Mouse (Mus musculus): Measurements from ENCODE around the gene Gzmg. TPM values are rescaled to one million over a fixed set of nuclear protein-coding genes. Genes with fewer than 3 reads are reported as not detected.
"Not testable (repeated sequence)": the region's sequence is repeated elsewhere in the genome, so short reads cannot be mapped to it uniquely, and the experiment has no call there.

Gzmg gene
- polyA plus RNA-seq, 1 experiment from 2014 or later, result not detected

DNA sequence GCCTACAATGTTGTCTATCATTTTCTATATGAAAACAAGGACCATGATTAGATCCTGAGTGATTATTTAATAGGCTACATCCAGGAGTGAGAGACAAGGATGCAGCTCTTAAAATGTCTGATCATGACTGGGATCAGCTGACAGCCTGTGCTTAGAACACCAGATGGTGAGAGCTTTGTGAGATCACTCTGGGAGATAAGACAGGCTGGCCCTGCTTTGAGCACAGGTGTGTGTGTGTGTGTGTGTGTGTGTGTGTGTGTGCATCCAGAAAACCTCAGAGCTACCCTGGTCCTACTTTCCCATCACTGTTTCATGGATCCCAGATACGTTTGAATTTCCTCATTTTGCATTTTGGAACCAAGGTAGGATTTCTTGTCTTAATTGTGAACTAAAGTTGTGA, 25.7 kb downstream of the Gzmg start:
- ATAC-seq, H3K27ac ChIP-seq: not testable (repeated sequence)
- WGBS, result 86% methylated on average over 1 of the region's 1 CpGs

DNA sequence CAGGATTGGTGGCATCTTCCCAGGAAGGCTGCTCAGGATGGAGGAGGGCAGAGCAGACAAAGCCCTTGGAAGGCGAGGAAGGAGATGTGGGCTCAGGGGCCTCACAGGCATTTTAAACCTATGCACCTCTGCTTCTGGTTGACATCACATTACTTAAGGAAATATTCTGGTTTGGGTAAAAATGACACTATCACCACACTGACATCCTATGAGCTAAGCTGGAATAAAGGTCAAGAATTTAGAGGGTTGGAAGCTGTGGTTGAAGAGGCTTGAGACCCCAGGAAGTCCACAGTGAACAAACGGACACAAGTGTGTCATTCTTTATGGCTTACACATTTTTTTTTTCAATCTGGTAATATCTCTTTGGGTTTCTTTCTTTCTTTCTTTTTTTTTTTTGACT, 26.9 kb downstream of the Gzmg start, which contains the start of gene Gzmd:
TSS of gene Gzmd (minus strand) at position 101 of the 400 bp plus-strand sequence.
- H3K4me1 ChIP-seq (replicated peaks); ATAC-seq; H3K27me3 ChIP-seq (replicated peaks); H3K9ac ChIP-seq; H3K4me3 ChIP-seq (replicated peaks); H3K4me2 ChIP-seq (replicated peaks); H3K9me3 ChIP-seq; H3K36me3 ChIP-seq; H3K27ac ChIP-seq: not testable (repeated sequence)
- WGBS, result 73% methylated on average over 2 of the region's 2 CpGs

More for the DNA sequence above, 25.7 kb downstream of the Gzmg start:
- H3K27me3 ChIP-seq (replicated peaks); H3K36me3 ChIP-seq; H3K9me3 ChIP-seq; H3K4me1 ChIP-seq (replicated peaks); H3K9ac ChIP-seq; H3K4me3 ChIP-seq (replicated peaks); H3K4me2 ChIP-seq (replicated peaks): not testable (repeated sequence)

DNA sequence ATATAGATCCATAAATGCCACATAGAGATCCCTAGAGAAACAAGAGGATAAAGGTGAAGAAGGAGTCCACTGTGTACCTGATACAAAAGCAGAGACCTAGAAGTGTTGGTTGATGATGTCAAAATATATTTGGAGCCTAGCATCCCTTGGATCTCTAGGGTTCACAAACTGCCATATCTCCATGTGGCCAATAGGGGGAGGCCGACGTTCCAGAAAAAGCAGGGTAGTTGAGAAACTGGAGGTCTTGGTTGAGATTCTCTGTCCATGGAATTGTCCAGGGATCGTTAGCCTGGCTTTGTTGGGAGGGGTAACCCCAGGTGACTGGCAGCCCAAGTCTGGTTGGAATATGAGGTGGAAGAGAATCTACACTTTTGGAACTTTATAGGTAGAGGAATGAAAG, 31.0 kb downstream of the Gzmg start:
- Histone ChIP-seq H3K27ac (no peak overlapping the region), H3K4me2 (replicated peaks) (no peak overlapping the region), H3K4me3 (replicated peaks) (no peak overlapping the region), H3K27me3 (replicated peaks) (no peaks in the 10 kb centered on the region), H3K9ac (no peak overlapping the region), H3K9me3 (no peaks in the 10 kb centered on the region), H3K36me3 (no peaks in the 10 kb centered on the region), H3K4me1 (replicated peaks) (no peaks in the 10 kb centered on the region)
- 54% methylated on average over 3 of the region's 3 CpGs for whole genome bisulfite sequencing
- ATAC-seq, result no peak

DNA sequence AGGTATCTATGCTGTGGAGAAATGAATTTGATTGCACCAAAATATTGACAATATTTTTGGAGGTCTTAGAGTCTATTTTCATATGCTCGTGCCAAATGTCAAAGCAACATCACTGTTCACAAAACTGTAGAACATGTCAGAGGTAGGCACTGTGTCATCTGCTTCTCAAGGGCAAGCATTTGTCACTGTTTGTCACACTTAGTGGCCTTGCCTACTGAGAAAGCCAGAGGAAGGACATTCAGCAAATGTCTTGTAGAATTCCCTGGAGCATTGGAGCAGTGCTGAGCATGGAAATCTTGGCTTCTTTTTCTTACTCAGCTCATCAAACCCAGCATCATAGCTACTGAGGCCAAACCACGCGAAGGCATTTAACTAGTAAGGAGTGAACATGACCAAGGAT, 35.9 kb downstream of the Gzmg start:
- no peak overlapping the region for H3K27ac ChIP-seq
- H3K27me3 ChIP-seq (replicated peaks), result no peaks in the 10 kb centered on the region
- no peak overlapping the region for H3K4me3 ChIP-seq (replicated peaks)
- ATAC-seq, result no peak
- no peak overlapping the region for H3K4me2 ChIP-seq (replicated peaks)
- no peak overlapping the region for H3K9ac ChIP-seq
- no peaks in the 10 kb centered on the region for H3K4me1 ChIP-seq (replicated peaks)
- no peaks in the 10 kb centered on the region for H3K9me3 ChIP-seq
- H3K36me3 ChIP-seq, result no peaks in the 10 kb centered on the region
- 84% methylated on average over 3 of the region's 3 CpGs for WGBS

DNA sequence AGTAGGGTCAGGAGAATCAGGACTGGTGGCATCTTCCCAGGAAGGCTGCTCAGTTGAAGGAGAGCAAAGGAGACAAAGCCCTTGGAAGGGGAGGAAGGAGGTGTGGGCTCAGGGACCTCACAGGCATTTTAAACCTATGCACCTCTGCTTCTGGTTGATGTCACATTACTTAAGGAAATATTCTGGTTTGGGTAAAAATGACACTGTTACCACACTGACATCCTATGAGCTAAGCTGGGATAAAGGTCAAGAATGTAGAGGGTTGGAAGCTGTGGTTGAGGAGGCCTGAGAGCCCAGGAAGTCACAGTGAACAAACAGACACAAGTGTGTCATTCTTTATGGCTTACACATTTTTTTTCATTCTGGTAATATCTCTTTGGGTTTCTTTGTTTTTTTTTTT, 38.9 kb downstream of the Gzmg start, which contains the start of gene Gzme:
TSS of gene Gzme (minus strand) at position 101 of the 400 bp plus-strand sequence.
- Histone ChIP-seq H3K9me3 (no peaks in the 10 kb centered on the region), H3K4me3 (replicated peaks) (no peak within 1 kb of the TSS), H3K27ac (no peak within 1 kb of the TSS), H3K27me3 (replicated peaks) (no peaks in the 10 kb centered on the region), H3K36me3 (no peaks in the 10 kb centered on the region), H3K4me1 (replicated peaks) (no peaks in the 10 kb centered on the region), H3K4me2 (replicated peaks) (no peak within 1 kb of the TSS), H3K9ac (no peak within 1 kb of the TSS)
- no peak for ATAC-seq

DNA sequence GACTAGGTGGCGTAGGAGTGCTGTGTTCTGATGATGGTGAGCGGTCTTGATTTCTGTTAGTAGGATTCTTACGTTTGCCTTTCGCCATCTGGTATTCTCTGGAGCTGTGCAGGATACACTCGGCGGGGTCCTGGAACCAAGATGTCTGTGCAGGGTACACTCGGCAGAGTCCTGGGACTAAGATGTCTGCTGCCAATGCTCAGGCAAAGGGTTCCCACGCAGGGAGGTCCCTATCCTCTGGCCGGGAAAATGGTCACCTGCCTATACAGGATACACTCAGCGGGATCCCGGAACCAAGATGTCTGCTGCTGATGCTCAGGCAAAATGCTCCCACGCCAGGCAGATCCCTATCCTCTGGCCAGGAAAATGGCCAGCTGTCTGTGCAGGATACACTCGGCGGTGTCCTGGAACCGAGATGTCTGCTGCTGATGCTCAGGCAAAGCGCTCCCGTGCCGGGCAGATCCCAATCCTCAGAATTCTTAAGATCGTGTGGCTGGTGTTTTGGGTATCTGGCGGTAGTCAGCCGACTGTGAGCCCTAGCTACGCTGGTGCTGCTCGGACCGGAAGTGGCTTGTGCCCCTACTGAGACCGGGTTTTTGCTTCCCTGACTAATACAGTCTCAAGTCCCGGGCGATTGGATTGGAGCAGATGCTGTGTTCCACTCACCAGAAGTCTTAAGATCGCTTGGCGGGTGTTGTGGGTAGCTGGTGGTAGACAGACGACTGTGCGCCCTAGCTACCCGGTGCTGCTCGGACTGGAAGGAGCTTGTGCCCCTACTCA, 43.7 kb downstream of the Gzmg start:
- H3K9me3 ChIP-seq; H3K4me2 ChIP-seq (replicated peaks); ATAC-seq; H3K4me1 ChIP-seq (replicated peaks); H3K27ac ChIP-seq; H3K36me3 ChIP-seq; H3K9ac ChIP-seq; H3K4me3 ChIP-seq (replicated peaks); H3K27me3 ChIP-seq (replicated peaks): not testable (repeated sequence)
- 89% methylated on average over 33 of the region's 33 CpGs for WGBS

Other genes with a start within 250 kb of the Gzmg start
- 1.9 and 3.3 TPM in 2 replicates for gene Cma1, start 214.9 kb downstream of the Gzmg start, polyA plus RNA-seq (2015; fragmentation: Nextera tagmentation; extraction: Ambion mirVana)
- gene Cma2, start 208.6 kb downstream of the Gzmg start, polyA plus RNA-seq (2015; fragmentation: Nextera tagmentation; extraction: Ambion mirVana), result not detected in 2 replicates
- gene Mcpt1, start 141.6 kb downstream of the Gzmg start, polyA plus RNA-seq (2015; fragmentation: Nextera tagmentation; extraction: Ambion mirVana), result 0.21 and 1.2 TPM in 2 replicates
- gene Mcpt9, start 129.1 kb downstream of the Gzmg start, polyA plus RNA-seq (2015; fragmentation: Nextera tagmentation; extraction: Ambion mirVana), result not detected in 2 replicates
- gene Mcpt2, start 117.5 kb downstream of the Gzmg start, polyA plus RNA-seq (2015; fragmentation: Nextera tagmentation; extraction: Ambion mirVana), result 0.40 and 0.58 TPM in 2 replicates
- 0.50 and 0.59 TPM in 2 replicates for gene Mcpt4, start 97.3 kb downstream of the Gzmg start, polyA plus RNA-seq (2015; fragmentation: Nextera tagmentation; extraction: Ambion mirVana)
- 0.88 and 0.92 TPM in 2 replicates for gene Mcpt8, start 74.3 kb downstream of the Gzmg start, polyA plus RNA-seq (2015; fragmentation: Nextera tagmentation; extraction: Ambion mirVana)
- 0.45 TPM in 1 of 2 replicates, not detected in the other for gene Ctsg, start 57.0 kb downstream of the Gzmg start, polyA plus RNA-seq (2015; fragmentation: Nextera tagmentation; extraction: Ambion mirVana)
- not detected in 2 replicates for gene Gzme, start 39.0 kb downstream of the Gzmg start, polyA plus RNA-seq (2015; fragmentation: Nextera tagmentation; extraction: Ambion mirVana)
- gene Gzmd, start 27.0 kb downstream of the Gzmg start, polyA plus RNA-seq (2015; fragmentation: Nextera tagmentation; extraction: Ambion mirVana), result not detected in 2 replicates
- not detected in 2 replicates for gene Gzmn, start 15.0 kb upstream of the Gzmg start, polyA plus RNA-seq (2015; fragmentation: Nextera tagmentation; extraction: Ambion mirVana)
- gene Gzmf, start 51.8 kb upstream of the Gzmg start, polyA plus RNA-seq (2015; fragmentation: Nextera tagmentation; extraction: Ambion mirVana), result not detected in 2 replicates
- gene Gzmc, start 75.1 kb upstream of the Gzmg start, polyA plus RNA-seq (2015; fragmentation: Nextera tagmentation; extraction: Ambion mirVana), result not detected in 2 replicates
- gene Gzmb, start 102.7 kb upstream of the Gzmg start, polyA plus RNA-seq (2015; fragmentation: Nextera tagmentation; extraction: Ambion mirVana), result 1.2 and 1.4 TPM in 2 replicates
- gene Atp12a, start 205.5 kb upstream of the Gzmg start, polyA plus RNA-seq (2015; fragmentation: Nextera tagmentation; extraction: Ambion mirVana), result 0.26 and 0.91 TPM in 2 replicates
- 1.7 and 1.9 TPM in 2 replicates for gene Rnf17, start 243.0 kb upstream of the Gzmg start, polyA plus RNA-seq (2015; fragmentation: Nextera tagmentation; extraction: Ambion mirVana)